In genomic region chr17:29156396-29156795, GRCm38 (mm10) we compare ENCODE assay signal across 11 mouse cellular contexts. TPM values are rescaled to one million over a fixed set of nuclear protein-coding genes. Genes with fewer than 3 reads are reported as not detected.
A peak's percentile ranks its signal among the peaks of the same experiment; 100 is the strongest.
DNase-seq lines count a peak whose midpoint lies in the region; ATAC-seq lines count a peak whose summit lies in the region.
"Had no signal": no experiment of that assay in that cellular context is flagged by ENCODE, and none has a peak within 500 bp of the region (broad histone marks: within the 10 kb centered on the region; RNA-seq: fewer than 3 reads in every experiment).

No protein-coding gene starts in this region.

- 79% methylated on average over 16 of the region's 16 CpGs for WGBS in limb, embryonic 15.5 days
- 89% methylated on average over 16 of the region's 16 CpGs for WGBS in limb, embryonic 10.5 days
- 66% methylated on average over 16 of the region's 16 CpGs for WGBS in embryonic facial prominence, embryonic 13.5 days

- ATAC-seq in limb, embryonic 15.5 days (ENCODE audit: insufficient number of reproducible peaks, low FRiP score, low TSS enrichment, low read depth): no peak
- ATAC-seq in embryonic facial prominence, embryonic 13.5 days (ENCODE audit: insufficient number of reproducible peaks, insufficient read depth, low FRiP score, low TSS enrichment, low read depth): no peak
- ATAC-seq in megakaryocyte progenitor cell, adult 5-6 weeks (replicated peaks; ENCODE audit: poor library complexity): no peak
- ATAC-seq: liver, embryonic 12.5 days had no signal

- no peaks in the 10 kb centered on the region for H3K27me3 ChIP-seq in limb, embryonic 15.5 days
- no peaks in the 10 kb centered on the region for H3K27me3 ChIP-seq in limb, embryonic 10.5 days (ENCODE audit: low read depth, poor library complexity, severe bottlenecking)
- no peaks in the 10 kb centered on the region for H3K27me3 ChIP-seq in embryonic facial prominence, embryonic 13.5 days
- H3K27me3 ChIP-seq: CH12.LX; liver, embryonic 12.5 days; neural tube, embryonic 13.5 days had no signal

- H3K36me3 ChIP-seq in limb, embryonic 15.5 days: peaks cover 2% of the 10 kb centered on the region; the same call in 1 of the 2 replicates
- no peaks in the 10 kb centered on the region for H3K36me3 ChIP-seq in limb, embryonic 10.5 days
- peaks cover 4% of the 10 kb centered on the region; the same call in 1 of the 2 replicates for H3K36me3 ChIP-seq in embryonic facial prominence, embryonic 13.5 days
- H3K36me3 ChIP-seq: liver, embryonic 12.5 days; neural tube, embryonic 13.5 days had no signal

- no peak overlapping the region for H3K4me2 ChIP-seq in limb, embryonic 15.5 days
- H3K4me2 ChIP-seq in embryonic facial prominence, embryonic 13.5 days: peak overlapping the region; percentile 16; the same call in 1 of the 2 replicates
- H3K4me2 ChIP-seq: liver, embryonic 12.5 days; neural tube, embryonic 13.5 days had no signal

- H3K4me3 ChIP-seq in limb, embryonic 15.5 days: no peak overlapping the region
- H3K4me3 ChIP-seq in limb, embryonic 10.5 days: no peak overlapping the region
- no peak overlapping the region for H3K4me3 ChIP-seq in embryonic facial prominence, embryonic 13.5 days
- H3K4me3 ChIP-seq: liver, embryonic 12.5 days; neural tube, embryonic 13.5 days had no signal

- H3K4me1 ChIP-seq in limb, embryonic 15.5 days: peaks cover 11% of the 10 kb centered on the region
- H3K4me1 ChIP-seq in limb, embryonic 10.5 days: no peaks in the 10 kb centered on the region
- peaks cover 30% of the 10 kb centered on the region for H3K4me1 ChIP-seq in embryonic facial prominence, embryonic 13.5 days

- no peaks in the 10 kb centered on the region for H3K9me3 ChIP-seq in limb, embryonic 15.5 days
- H3K9me3 ChIP-seq in limb, embryonic 10.5 days (replicated peaks): no peaks in the 10 kb centered on the region; the same call in 1 of the 2 replicates
- 0 out of 2 replicates have a peak, but pooled peaks cover 2% of the 10 kb centered on the region for H3K9me3 ChIP-seq in embryonic facial prominence, embryonic 13.5 days
- H3K9me3 ChIP-seq: liver, embryonic 12.5 days; neural tube, embryonic 13.5 days had no signal

- peak overlapping the region; percentile 35; the same call in 1 of the 2 replicates for H3K27ac ChIP-seq in limb, embryonic 15.5 days
- no peak overlapping the region for H3K27ac ChIP-seq in limb, embryonic 10.5 days
- H3K27ac ChIP-seq in embryonic facial prominence, embryonic 13.5 days: peak overlapping the region; percentile 81
- H3K27ac ChIP-seq: kidney, postnatal 0 days; liver, embryonic 12.5 days; neural tube, embryonic 13.5 days had no signal

- H3K9ac ChIP-seq in limb, embryonic 15.5 days: no peak overlapping the region
- H3K9ac ChIP-seq in embryonic facial prominence, embryonic 13.5 days: no peak overlapping the region
- H3K9ac ChIP-seq: liver, embryonic 12.5 days; neural tube, embryonic 13.5 days had no signal

- no peak for DNase-seq in limb, embryonic 10.5 days (ENCODE audit: low spot score)
- DNase-seq in MN1 (ENCODE audit: low spot score): peak; percentile 79
- DNase-seq in retina, postnatal 1 day: peak; percentile 46
- DNase-seq in layer of hippocampus, adult 9-11 months: no peak

RNA-seq across cellular contexts. Expression of gene Rab44, which starts 42.5 kb away (rescaled TPM):
- polyA plus RNA-seq in limb, embryonic 15.5 days (2015; fragmentation: Nextera tagmentation; extraction: Ambion mirVana): 5.1 and 5.6 TPM in 2 replicates
- polyA plus RNA-seq in limb, embryonic 10.5 days (2016; fragmentation: Nextera tagmentation; extraction: Ambion mirVana): 0.11 and 0.26 TPM in 2 replicates
- polyA plus RNA-seq in embryonic facial prominence, embryonic 13.5 days (2015; fragmentation: Nextera tagmentation; extraction: Ambion mirVana): 0.55 and 0.56 TPM in 2 replicates
- 188 and 202 TPM in 2 replicates for total RNA-seq in megakaryocyte progenitor cell, adult 5-6 weeks (2015)
- 286 and 295 TPM in 2 replicates for total RNA-seq in megakaryocyte progenitor cell, adult 5-6 weeks (2017)

Comparison
In these comparisons a context has a peak if more than half of its experiments do, and no peak if none do; other contexts are left out.
1. DNase-seq: peak in MN1 (single experiment) and retina, postnatal 1 day (single experiment); none in limb, embryonic 10.5 days (single experiment) and layer of hippocampus, adult 9-11 months (single experiment).